Mouse (Mus musculus) lung, postnatal 0 days (tissue): Measurements from ENCODE around the gene Olfr847.

Experiments
- CTCF ChIP-seq: IDR thresholded peaks from 2 replicates; pipeline ENCODE4 v1.5.1; 2016; ENCODE audit warnings: antibody characterized with exemption, mild to moderate bottlenecking
- EP300 ChIP-seq: IDR thresholded peaks from 2 replicates; pipeline ENCODE4 v1.6.1; 2016; ENCODE audit warnings: antibody characterized with exemption, mild to moderate bottlenecking, control low read depth

GRCm38 (mm10) chr9:19378569-19378968 is at the start of gene Olfr847:
- TF ChIP-seq EP300 (no peak), CTCF (no peak)
